Mouse (Mus musculus) liver, adult (tissue): ENCODE results near the gene Ttc41.

Experiments used
- GATA4 ChIP-seq: IDR thresholded peaks from 2 replicates; pipeline ENCODE4 v1.6.1; 2014; ENCODE audit warnings: mild to moderate bottlenecking, low read length; ENCODE audit not compliant: insufficient replicate concordance

Gene Ttc41

DNA sequence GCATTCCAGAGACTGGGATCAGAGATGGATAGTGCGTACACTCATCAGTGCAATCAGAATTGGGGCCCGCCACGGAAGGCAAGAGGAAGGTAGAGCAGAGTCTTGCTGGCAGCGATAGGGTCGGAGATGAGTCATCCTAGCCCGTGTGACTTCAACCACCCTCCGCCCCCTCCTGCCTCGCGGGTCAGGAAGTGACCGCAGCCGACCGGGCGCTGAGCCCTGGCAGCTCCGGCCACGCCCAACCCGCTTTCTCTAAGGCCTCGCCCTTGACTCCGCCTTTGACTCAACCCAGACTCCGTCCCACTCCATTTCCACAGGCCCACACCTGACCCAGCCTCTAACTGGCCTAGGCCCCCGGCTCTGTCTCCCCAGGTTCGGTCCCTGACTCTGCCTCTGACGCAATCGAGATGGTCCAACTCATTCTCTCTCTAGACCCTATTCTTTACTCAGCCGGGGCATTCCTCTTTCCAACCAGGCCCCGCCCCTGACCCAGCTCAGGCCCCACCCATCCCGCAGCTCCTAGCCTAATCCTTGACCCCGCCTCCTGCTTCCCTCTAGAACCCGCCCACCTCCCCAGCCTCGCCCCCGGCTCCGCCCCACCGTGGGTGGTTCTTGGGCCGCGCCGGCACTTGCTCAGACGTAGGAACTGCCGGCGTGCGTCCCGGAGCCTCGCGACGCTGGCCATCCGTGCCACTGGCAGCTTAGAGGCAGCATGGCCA lies 72.9 kb downstream of the Ttc41 start, which contains the start of gene Nt5dc3:
Gene Nt5dc3 (plus strand): TSS at position 608 of the 719 bp plus-strand sequence.
- no peak for TF ChIP-seq GATA4

DNA sequence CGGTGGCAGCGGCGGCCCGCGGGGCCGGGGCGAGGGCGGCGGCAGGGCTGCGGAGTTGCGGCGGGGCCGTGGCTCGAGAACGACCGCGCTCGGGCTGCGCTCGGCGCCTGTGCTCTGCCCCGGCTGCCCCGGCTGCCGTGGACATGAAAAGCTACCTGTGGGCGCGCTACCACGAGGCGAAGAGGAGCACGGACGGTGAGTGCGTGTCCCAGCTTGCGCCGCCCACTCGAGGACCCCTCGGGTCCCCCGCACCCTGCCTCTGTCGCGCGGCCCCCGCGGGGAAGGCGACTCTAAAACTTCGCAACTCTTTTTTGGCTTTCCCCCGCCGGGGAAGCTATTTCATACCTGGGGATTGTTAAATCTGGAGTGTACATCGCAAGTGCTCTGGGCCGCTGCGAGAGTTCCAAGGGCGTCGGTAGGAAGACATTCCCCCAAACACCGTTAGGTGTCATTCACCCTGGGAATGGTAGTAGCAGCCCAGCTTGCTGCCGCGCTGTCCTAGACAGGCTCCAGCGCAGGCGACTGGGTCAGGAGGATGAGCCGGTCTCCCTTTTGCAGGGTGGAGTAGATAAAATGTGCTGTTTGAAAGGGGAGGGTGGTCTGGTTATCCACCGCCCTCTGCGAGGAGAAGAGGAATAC lies 73.6 kb downstream of the Ttc41 start:
- no peak for TF ChIP-seq GATA4

DNA sequence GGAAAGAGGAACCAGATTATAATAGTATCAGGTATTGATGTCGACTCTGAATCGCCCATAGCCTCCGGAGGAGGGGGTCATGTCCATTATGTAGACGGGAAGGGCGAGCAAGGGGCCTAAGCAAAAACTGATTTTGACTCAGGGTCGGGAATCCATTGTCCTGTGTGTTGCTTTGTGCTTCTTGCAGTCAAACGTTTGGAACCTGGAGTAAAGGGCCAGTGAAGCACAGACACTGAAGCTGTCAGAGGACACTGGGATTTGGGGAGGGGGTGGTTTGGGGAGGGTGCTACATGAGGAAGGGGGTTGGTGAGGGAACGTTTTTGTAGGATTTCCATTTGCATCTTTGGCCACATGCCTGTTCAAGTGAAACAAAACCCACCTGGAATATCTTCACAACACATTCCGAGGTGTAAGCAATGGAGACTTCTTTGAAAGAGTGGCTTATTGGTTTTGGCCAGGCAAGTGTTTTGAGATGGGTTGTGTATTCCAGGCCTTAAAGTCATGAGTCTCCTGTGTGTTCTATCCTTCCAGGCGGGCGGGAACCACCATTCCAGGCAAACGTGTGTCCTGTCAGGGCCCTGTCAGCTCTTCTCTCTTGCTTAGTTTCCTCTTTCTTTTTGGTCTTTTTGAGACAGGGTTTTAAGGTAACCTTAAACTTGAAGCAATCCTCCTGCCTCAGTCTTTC lies 74.3 kb downstream of the Ttc41 start:
- no peak for TF ChIP-seq GATA4

DNA sequence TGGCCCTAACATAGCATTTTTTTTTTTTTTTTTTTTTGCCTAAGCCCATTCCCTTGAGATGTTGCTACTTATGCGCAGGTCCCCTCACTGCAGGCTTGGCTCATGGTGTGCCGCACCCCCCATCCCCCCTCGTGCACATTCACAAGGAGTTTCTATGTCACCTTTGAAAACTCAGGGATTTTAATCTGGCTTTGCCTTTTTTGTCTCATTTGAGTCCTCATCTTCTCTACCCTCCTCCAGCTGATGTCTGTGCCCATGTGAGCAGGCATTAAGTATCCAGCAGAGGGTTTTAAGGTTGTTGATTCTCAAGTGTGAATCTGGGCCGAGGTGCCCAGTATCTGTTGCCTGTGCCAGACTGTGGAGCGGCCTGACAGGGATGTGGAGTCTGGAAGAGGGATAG lies 76.0 kb downstream of the Ttc41 start:
- TF ChIP-seq GATA4 = no peak

DNA sequence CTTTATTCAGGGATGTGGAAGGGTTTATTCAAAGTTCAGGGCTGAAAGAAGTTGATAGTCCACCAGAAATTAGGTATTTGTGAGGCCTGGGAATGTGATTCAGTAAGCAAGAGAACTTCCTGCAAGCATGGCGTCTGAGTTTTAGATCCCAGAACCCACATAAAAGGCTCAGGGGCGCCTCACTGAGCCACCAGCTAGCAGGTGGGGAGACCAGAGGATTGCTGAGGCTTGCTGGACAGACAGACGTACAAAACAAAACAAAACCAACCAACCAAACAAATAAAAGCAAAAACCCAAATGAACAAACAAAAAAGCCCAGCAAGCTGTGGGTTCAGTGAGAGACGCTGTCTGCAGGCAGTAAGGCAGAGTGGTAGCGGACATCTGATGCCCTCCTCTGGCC lies 77.0 kb downstream of the Ttc41 start:
- no peak for TF ChIP-seq GATA4

DNA sequence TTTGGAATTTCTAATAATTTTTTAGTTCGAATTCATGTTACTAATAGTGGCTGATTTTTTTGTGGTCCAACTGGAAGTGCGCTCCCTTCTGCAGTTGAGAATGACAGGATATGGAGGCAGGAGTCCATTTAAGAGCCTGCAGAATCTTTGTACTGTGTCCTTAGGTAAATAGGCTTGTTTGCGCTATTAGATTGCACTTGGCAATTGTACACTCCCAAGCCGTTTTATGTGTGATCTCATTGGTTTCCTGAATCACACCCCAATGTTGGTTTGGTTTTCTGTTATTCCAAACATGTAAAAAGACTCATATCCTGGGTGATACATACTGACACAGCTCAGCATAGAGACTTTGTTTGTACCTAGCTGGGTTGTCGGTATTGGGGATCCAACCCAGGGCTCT lies 78.0 kb downstream of the Ttc41 start:
- no peak for TF ChIP-seq GATA4

DNA sequence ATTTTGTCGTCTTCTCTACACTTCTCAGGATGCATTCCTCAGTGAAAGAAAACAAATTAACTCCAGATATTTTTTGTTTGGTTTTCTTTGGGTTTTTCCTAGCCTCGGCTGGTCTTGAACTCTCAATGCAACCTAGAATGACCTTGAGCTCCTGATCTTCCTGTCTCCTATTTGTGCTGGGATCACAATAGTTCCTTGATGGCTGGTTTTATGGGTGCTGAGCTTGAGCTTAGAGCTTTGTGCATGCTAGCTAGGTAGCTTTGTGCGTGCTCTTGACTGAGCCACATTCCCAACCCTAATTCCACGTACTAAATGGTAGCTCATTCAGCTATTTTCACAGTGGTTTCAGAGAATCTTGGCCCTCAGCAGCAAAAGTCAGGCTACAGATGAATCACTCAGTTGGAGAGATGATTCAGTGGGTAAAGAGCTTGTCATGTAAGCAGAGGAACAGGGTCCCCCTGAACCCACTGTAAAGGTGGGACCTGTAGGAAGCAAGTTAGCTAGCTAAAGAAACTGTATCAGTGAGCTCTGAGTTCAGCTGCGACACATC lies 78.6 kb downstream of the Ttc41 start:
- TF ChIP-seq GATA4 = no peak

DNA sequence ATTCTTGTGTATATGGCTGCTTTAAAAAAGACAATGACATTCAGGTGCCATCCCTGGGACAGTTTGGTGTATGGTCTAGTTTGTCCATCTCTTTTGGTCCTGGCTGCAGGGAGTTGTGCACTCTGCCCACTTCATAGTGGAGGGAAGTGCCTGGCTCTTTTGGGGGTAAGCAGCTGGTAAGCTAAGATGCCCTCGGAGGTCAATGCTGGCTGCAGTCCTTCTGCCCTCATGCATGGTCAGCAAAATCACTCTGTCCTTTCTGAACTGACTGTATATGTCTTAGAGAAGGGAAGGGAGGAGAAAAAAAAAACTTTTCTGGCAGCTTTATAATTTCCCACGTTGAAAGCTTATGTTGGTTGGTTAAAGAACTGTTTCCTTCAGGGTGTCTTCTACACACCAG lies 79.8 kb downstream of the Ttc41 start:
- no peak for TF ChIP-seq GATA4

DNA sequence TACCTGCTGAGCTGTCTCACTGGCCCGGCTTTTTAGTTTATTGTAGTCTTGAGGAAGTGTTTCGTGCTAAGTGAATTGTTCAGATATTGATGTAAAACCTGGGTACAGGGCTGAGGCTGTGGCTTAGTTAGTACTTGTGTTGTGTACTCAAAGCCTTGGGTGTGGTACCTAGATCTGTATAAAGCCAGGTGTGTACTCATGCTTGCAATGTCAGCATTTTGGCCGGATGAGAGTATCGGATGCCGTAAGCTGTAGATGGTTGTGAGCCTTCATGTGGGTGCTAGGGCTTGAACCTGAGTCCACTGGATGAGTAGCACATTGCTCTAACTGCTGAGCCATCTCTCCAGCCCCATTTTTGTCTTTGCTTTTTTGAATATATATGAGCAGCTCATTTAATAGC lies 80.5 kb downstream of the Ttc41 start:
- TF ChIP-seq GATA4 = no peak

DNA sequence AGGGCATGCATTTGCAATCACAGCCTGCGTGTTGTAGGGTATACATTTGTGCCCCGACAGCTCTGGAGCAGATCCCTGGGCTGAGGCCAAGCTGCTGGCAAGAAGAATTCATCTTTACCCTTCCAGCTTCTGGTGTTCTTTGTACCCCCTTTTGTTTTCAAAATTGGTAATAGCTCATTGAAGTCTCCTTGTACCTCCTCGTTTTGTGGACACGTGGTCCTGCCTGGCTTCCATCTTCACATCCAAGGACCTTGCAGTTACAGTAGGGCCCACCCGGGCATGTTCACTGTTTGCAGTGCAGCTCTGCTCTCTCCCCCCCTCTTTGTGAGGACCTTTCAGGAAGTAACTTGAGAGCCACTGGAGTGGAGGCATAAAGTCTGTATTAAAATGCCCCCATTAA lies 82.6 kb downstream of the Ttc41 start:
- no peak for TF ChIP-seq GATA4

DNA sequence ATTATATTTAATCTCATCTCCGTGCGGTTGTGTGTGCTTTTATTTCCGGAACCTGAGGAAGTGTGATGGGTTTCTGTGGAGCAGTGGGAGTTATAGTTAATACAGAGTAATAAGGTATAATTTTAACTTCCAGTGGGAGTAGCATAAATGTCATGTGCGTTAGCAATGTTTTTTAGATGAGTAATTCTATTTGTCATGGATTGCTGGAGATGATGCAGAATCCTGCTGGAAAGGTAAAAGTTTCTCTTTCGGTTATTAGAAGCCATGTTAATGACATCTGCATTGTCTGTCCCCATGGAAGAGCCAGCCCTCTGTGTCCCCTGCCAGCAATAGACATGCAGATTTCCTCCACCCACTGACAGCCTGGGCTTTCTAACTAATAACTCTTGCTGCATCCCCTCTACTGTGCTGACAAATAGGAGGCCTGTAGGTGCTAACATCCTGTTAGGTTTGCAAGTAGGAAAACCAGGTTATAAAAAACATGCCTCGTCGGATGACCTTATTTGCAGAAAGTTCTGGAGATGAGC lies 83.6 kb downstream of the Ttc41 start:
- no peak for TF ChIP-seq GATA4

DNA sequence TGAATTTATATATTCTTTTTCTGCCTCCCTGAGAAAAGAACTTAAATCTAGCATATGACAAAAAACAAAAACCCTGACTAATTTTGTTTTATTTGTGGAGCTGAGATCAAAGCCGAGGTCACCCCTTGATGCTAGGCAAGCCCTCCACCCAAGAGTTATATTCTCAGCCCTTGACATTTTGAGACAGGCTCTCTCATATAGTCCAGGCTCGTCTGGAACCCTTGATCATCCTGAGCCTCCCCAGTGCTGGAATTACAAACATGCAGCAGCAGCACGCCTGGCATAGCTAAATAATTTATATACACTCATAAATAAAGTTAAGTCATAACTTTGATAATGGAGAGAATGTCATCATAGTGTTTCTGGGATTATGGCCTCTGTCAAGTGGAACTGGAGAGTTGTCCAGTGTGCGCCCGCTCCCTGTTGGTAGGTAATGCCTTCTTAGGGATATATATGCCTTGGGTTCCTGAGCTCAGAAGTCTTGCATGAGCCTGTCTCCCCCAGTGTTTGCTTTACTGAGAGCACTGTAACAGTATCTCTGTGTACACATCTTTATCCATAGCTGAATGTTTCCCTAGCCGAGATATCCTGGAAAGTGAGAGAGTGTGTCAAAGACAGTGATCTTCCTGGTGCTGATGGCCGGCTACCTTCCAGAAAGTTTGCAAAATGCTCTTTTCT lies 86.0 kb downstream of the Ttc41 start:
- TF ChIP-seq GATA4 = no peak

DNA sequence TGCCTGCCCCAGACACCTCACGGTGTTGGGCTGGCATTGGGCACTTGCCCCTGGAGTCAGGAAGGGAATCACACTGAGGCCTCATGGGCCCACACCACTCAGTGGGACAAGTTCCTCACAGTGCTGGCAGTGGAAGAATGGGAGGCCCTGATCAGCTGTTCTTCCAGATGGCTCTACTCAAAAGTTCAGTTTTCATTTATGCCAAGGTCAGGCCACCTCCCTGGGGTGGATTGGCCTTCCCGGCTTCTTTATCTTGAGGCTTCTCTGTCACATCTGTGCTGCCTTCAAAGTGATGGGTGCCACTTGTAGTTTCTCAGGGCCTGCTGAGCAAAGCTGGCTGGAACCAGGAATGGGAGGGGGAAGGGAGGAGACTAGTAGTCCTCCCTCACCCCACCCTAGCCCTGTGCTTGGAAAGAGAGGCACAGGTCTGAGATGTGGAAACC lies 87.9 kb downstream of the Ttc41 start:
- no peak for TF ChIP-seq GATA4

DNA sequence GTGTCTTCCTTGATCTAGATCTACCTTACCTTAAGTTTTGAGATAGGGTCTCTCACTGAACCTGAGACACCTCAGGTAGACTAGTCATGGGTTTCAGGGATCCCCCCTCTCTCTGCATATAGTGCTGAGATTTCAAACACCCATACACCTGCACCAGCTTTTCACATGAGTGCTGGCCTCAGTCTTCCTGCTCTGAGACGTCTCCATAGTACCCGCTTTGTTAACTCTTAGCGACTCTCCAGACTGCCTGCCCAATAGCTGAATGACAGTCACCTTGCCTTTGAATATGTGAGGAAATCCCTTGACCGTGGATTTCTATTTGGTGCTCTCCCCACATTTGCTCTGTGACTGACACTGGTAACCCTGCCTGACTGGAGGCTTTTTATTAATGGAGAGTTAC lies 88.6 kb downstream of the Ttc41 start:
- no peak for TF ChIP-seq GATA4
